Mouse (Mus musculus): ENCODE measurements around the gene Mex3d. TPM values are rescaled to one million over a fixed set of nuclear protein-coding genes. Genes with fewer than 3 reads are reported as not detected.

The Mex3d gene
- polyA plus RNA-seq, 2 experiments from 2014 or later: 0.62 to 1.2 TPM

Other genes with a start within 250 kb of the Mex3d start
- gene Atp5d, start 249.0 kb downstream of the Mex3d start, polyA plus RNA-seq (2017; shearing (Covaris generic)): 100 to 1,000 TPM; 338 to 428 TPM
- gene Cbarp, start 246.8 kb downstream of the Mex3d start, polyA plus RNA-seq (2017; shearing (Covaris generic)): under 1 TPM; 0.74 to 0.96 TPM
- gene Midn, start 239.4 kb downstream of the Mex3d start, polyA plus RNA-seq (2017; shearing (Covaris generic)): 1 to 10 TPM; 7.3 to 9.2 TPM
- gene Cirbp, start 221.7 kb downstream of the Mex3d start, polyA plus RNA-seq (2017; shearing (Covaris generic)): 100 to 1,000 TPM; 132 to 177 TPM
- 10 to 100 TPM; 18.0 to 22.7 TPM for gene 1600002K03Rik, start 214.7 kb downstream of the Mex3d start, polyA plus RNA-seq (2017; shearing (Covaris generic))
- gene Efna2, start 208.2 kb downstream of the Mex3d start, polyA plus RNA-seq (2017; shearing (Covaris generic)): not detected
- gene Mum1, start 161.2 kb downstream of the Mex3d start, polyA plus RNA-seq (2017; shearing (Covaris generic)): 10 to 100 TPM; 59.5 to 75.7 TPM
- gene Ndufs7, start 138.5 kb downstream of the Mex3d start, polyA plus RNA-seq (2017; shearing (Covaris generic)): 100 to 1,000 TPM; 205 to 250 TPM
- gene Gamt, start 126.6 kb downstream of the Mex3d start, polyA plus RNA-seq (2017; shearing (Covaris generic)): under 1 TPM in 1 of 2 experiments, not detected in 1; 0.34 TPM
- 10 to 100 TPM; 15.4 to 19.6 TPM for gene Dazap1, start 126.2 kb downstream of the Mex3d start, polyA plus RNA-seq (2017; shearing (Covaris generic))
- gene Rps15, start 95.2 kb downstream of the Mex3d start, polyA plus RNA-seq (2017; shearing (Covaris generic)): 1,000 to 10,000 TPM; 1,256 to 1,612 TPM
- gene Apc2, start 91.7 kb downstream of the Mex3d start, polyA plus RNA-seq (2017; shearing (Covaris generic)): under 1 TPM in 1 of 2 experiments, not detected in 1; 0.82 TPM
- gene 2310011J03Rik, start 67.1 kb downstream of the Mex3d start, polyA plus RNA-seq (2017; shearing (Covaris generic)): 10 to 100 TPM; 44.0 to 54.5 TPM
- 10 to 100 TPM in 1 of 2 experiments, 1 to 10 TPM in 1; 6.7 to 11.9 TPM for gene Pcsk4, start 58.2 kb downstream of the Mex3d start, polyA plus RNA-seq (2017; shearing (Covaris generic))
- gene Reep6, start 57.7 kb downstream of the Mex3d start, polyA plus RNA-seq (2017; shearing (Covaris generic)): not detected
- not detected for gene Adamtsl5, start 39.2 kb downstream of the Mex3d start, polyA plus RNA-seq (2017; shearing (Covaris generic))
- gene Plk5, start 31.2 kb downstream of the Mex3d start, polyA plus RNA-seq (2017; shearing (Covaris generic)): not detected
- 10 to 100 TPM; 23.6 to 32.0 TPM for gene Mbd3, start 11.9 kb upstream of the Mex3d start, polyA plus RNA-seq (2017; shearing (Covaris generic))
- gene Uqcr11, start 19.2 kb upstream of the Mex3d start, polyA plus RNA-seq (2017; shearing (Covaris generic)): 100 to 1,000 TPM; 327 to 363 TPM
- 10 to 100 TPM in 1 of 2 experiments, 1 to 10 TPM in 1; 9.3 to 10.7 TPM for gene Tcf3, start 46.0 kb upstream of the Mex3d start, polyA plus RNA-seq (2017; shearing (Covaris generic))
- not detected for gene Onecut3, start 107.2 kb upstream of the Mex3d start, polyA plus RNA-seq (2017; shearing (Covaris generic))
- gene Atp8b3, start 151.5 kb upstream of the Mex3d start, polyA plus RNA-seq (2017; shearing (Covaris generic)): not detected
- 10 to 100 TPM; 13.0 to 13.4 TPM for gene Rexo1, start 173.9 kb upstream of the Mex3d start, polyA plus RNA-seq (2017; shearing (Covaris generic))
- gene Klf16, start 189.7 kb upstream of the Mex3d start, polyA plus RNA-seq (2017; shearing (Covaris generic)): 1 to 10 TPM; 5.2 to 8.1 TPM
- gene Abhd17a, start 202.7 kb upstream of the Mex3d start, polyA plus RNA-seq (2017; shearing (Covaris generic)): 10 to 100 TPM in 1 of 2 experiments, 1 to 10 TPM in 1; 9.4 to 11.8 TPM
- gene Scamp4, start 215.2 kb upstream of the Mex3d start, polyA plus RNA-seq (2017; shearing (Covaris generic)): 100 to 1,000 TPM; 104 to 107 TPM
- gene Adat3, start 215.2 kb upstream of the Mex3d start, polyA plus RNA-seq (2017; shearing (Covaris generic)): 1 to 10 TPM; 2.5 to 3.7 TPM
- 10 to 100 TPM in 1 of 2 experiments, 1 to 10 TPM in 1; 9.5 to 11.5 TPM for gene Gm49322, start 218.4 kb upstream of the Mex3d start, polyA plus RNA-seq (2017; shearing (Covaris generic))
- gene Csnk1g2, start 235.2 kb upstream of the Mex3d start, polyA plus RNA-seq (2017; shearing (Covaris generic)): 10 to 100 TPM; 13.3 to 16.1 TPM

All from activated CD4-positive, CD25-positive, alpha-beta regulatory T cell, adult 4 months (primary cell).